Mouse (Mus musculus): Measurements from ENCODE around the gene Cyp2ab1. TPM values are rescaled to one million over a fixed set of nuclear protein-coding genes. Genes with fewer than 3 reads are reported as not detected.

The Cyp2ab1 gene
- total and polyA plus RNA-seq, 3 experiments, result 0.68 to 1.0 (median 0.90) TPM

GRCm38 (mm10) chr16:20357837-20358236, 32.6 kb upstream of the Cyp2ab1 start:
- Histone ChIP-seq H3K9ac (ENCODE audit: low read depth, low read length) (no peak overlapping the region), H3K27me3 (ENCODE audit: control insufficient read depth, insufficient read depth, low read length) (no peaks in the 10 kb centered on the region), H3K27ac (no peak overlapping the region), H3K36me3 (ENCODE audit: control insufficient read depth, insufficient read depth, low read length) (no peaks in the 10 kb centered on the region), H3K79me2 (replicated peaks; ENCODE audit: control insufficient read depth, insufficient read depth, low read length) (no peaks in the 10 kb centered on the region), H3K4me3 (no peak overlapping the region), H3K4me1 (ENCODE audit: control insufficient read depth, insufficient read depth, low read length) (no peaks in the 10 kb centered on the region)
- intact Hi-C loops (cut with DNase I), result no loop called here
- no peak for TF ChIP-seq EP300 (IDR thresholded peaks at IDR 0.05; ENCODE audit: insufficient read depth, low read depth, low read length)
- TF ChIP-seq CTCF (IDR thresholded peaks at IDR 0.05), result no peak
- TF ChIP-seq POLR2A (IDR thresholded peaks at IDR 0.05; ENCODE audit: insufficient read depth, low read depth, low read length), result no peak
- WGBS, result 87% methylated on average over 5 of the region's 5 CpGs
- DNase-seq, result peak in 1 of 2 experiments; percentile 17

GRCm38 (mm10) chr16:20354762-20355161, 29.6 kb upstream of the Cyp2ab1 start:
- no peak overlapping the region for H3K4me3 ChIP-seq
- 88% methylated on average over 2 of the region's 2 CpGs for WGBS
- no peak overlapping the region for H3K9ac ChIP-seq (ENCODE audit: low read depth, low read length)
- H3K79me2 ChIP-seq (replicated peaks; ENCODE audit: control insufficient read depth, insufficient read depth, low read length), result no peaks in the 10 kb centered on the region
- H3K27ac ChIP-seq, result no peak overlapping the region
- no peak for DNase-seq
- intact Hi-C loops (cut with DNase I), result no loop called here
- no peaks in the 10 kb centered on the region; the same call in 1 of the 2 replicates for H3K36me3 ChIP-seq (ENCODE audit: control insufficient read depth, insufficient read depth, low read length)
- H3K4me1 ChIP-seq (ENCODE audit: control insufficient read depth, insufficient read depth, low read length), result no peaks in the 10 kb centered on the region
- H3K27me3 ChIP-seq (ENCODE audit: control insufficient read depth, insufficient read depth, low read length), result no peaks in the 10 kb centered on the region
- TF ChIP-seq CTCF (IDR thresholded peaks at IDR 0.05) (no peak), POLR2A (IDR thresholded peaks at IDR 0.05; ENCODE audit: insufficient read depth, low read depth, low read length) (no peak), EP300 (IDR thresholded peaks at IDR 0.05; ENCODE audit: insufficient read depth, low read depth, low read length) (no peak)

- no peak overlapping the region for H3K4me3 ChIP-seq
- H3K36me3 ChIP-seq (ENCODE audit: control insufficient read depth, insufficient read depth, low read length), result no peaks in the 10 kb centered on the region; the same call in 1 of the 2 replicates
- no peaks in the 10 kb centered on the region for H3K27me3 ChIP-seq (ENCODE audit: control insufficient read depth, insufficient read depth, low read length)
- WGBS, result 97% methylated on average over 1 of the region's 1 CpGs
- H3K9ac ChIP-seq (ENCODE audit: low read depth, low read length), result no peak overlapping the region
- no peak for DNase-seq
- TF ChIP-seq CTCF (IDR thresholded peaks at IDR 0.05) (no peak), EP300 (IDR thresholded peaks at IDR 0.05; ENCODE audit: insufficient read depth, low read depth, low read length) (no peak), POLR2A (IDR thresholded peaks at IDR 0.05; ENCODE audit: insufficient read depth, low read depth, low read length) (no peak)
- no peak overlapping the region for H3K27ac ChIP-seq
- H3K4me1 ChIP-seq (ENCODE audit: control insufficient read depth, insufficient read depth, low read length), result no peaks in the 10 kb centered on the region
- no peaks in the 10 kb centered on the region for H3K79me2 ChIP-seq (replicated peaks; ENCODE audit: control insufficient read depth, insufficient read depth, low read length)
- intact Hi-C loops (cut with DNase I), result no loop called here
These were observed 28.8 kb upstream of the Cyp2ab1 start for GRCm38 (mm10) chr16:20354011-20354410.

- WGBS, result 38% methylated on average over 1 of the region's 1 CpGs
- no peak overlapping the region for H3K9ac ChIP-seq (ENCODE audit: low read depth, low read length)
- H3K4me3 ChIP-seq, result no peak overlapping the region
- DNase-seq, result no peak
- H3K27ac ChIP-seq, result no peak overlapping the region
- no peaks in the 10 kb centered on the region for H3K4me1 ChIP-seq (ENCODE audit: control insufficient read depth, insufficient read depth, low read length)
- no peaks in the 10 kb centered on the region for H3K79me2 ChIP-seq (replicated peaks; ENCODE audit: control insufficient read depth, insufficient read depth, low read length)
- TF ChIP-seq POLR2A (IDR thresholded peaks at IDR 0.05; ENCODE audit: insufficient read depth, low read depth, low read length) (no peak), EP300 (IDR thresholded peaks at IDR 0.05; ENCODE audit: insufficient read depth, low read depth, low read length) (no peak), CTCF (IDR thresholded peaks at IDR 0.05) (no peak)
- intact Hi-C loops (cut with DNase I), result no loop called here
- H3K27me3 ChIP-seq (ENCODE audit: control insufficient read depth, insufficient read depth, low read length), result no peaks in the 10 kb centered on the region
- no peaks in the 10 kb centered on the region; the same call in 1 of the 2 replicates for H3K36me3 ChIP-seq (ENCODE audit: control insufficient read depth, insufficient read depth, low read length)
These were observed 20.3 kb upstream of the Cyp2ab1 start for GRCm38 (mm10) chr16:20345464-20345863.

GRCm38 (mm10) chr16:20338616-20339015, 13.4 kb upstream of the Cyp2ab1 start:
- TF ChIP-seq CTCF (IDR thresholded peaks at IDR 0.05) (no peak), POLR2A (IDR thresholded peaks at IDR 0.05; ENCODE audit: insufficient read depth, low read depth, low read length) (no peak), EP300 (IDR thresholded peaks at IDR 0.05; ENCODE audit: insufficient read depth, low read depth, low read length) (no peak)
- intact Hi-C loops (cut with DNase I), result no loop called here

GRCm38 (mm10) chr16:20334918-20335317, 9.7 kb upstream of the Cyp2ab1 start:
- Histone ChIP-seq H3K27ac (no peak overlapping the region), H3K9ac (ENCODE audit: low read depth, low read length) (no peak overlapping the region), H3K27me3 (ENCODE audit: control insufficient read depth, insufficient read depth, low read length) (no peaks in the 10 kb centered on the region), H3K79me2 (replicated peaks; ENCODE audit: control insufficient read depth, insufficient read depth, low read length) (no peaks in the 10 kb centered on the region), H3K36me3 (ENCODE audit: control insufficient read depth, insufficient read depth, low read length) (no peaks in the 10 kb centered on the region), H3K4me3 (no peak overlapping the region), H3K4me1 (ENCODE audit: control insufficient read depth, insufficient read depth, low read length) (no peaks in the 10 kb centered on the region)
- intact Hi-C loops (cut with DNase I), result no loop called here
- DNase-seq, result no peak
- TF ChIP-seq POLR2A (IDR thresholded peaks at IDR 0.05; ENCODE audit: insufficient read depth, low read depth, low read length), result no peak
- no peak for TF ChIP-seq EP300 (IDR thresholded peaks at IDR 0.05; ENCODE audit: insufficient read depth, low read depth, low read length)
- TF ChIP-seq CTCF (IDR thresholded peaks at IDR 0.05), result no peak
- 95% methylated on average over 8 of the region's 8 CpGs for WGBS

More at GRCm38 (mm10) chr16:20338616-20339015, 13.4 kb upstream of the Cyp2ab1 start:
- H3K27ac ChIP-seq, result no peak overlapping the region
- H3K4me1 ChIP-seq (ENCODE audit: control insufficient read depth, insufficient read depth, low read length), result no peaks in the 10 kb centered on the region
- no peaks in the 10 kb centered on the region; the same call in 1 of the 2 replicates for H3K36me3 ChIP-seq (ENCODE audit: control insufficient read depth, insufficient read depth, low read length)
- WGBS, result 91% methylated on average over 3 of the region's 3 CpGs
- H3K9ac ChIP-seq (ENCODE audit: low read depth, low read length), result no peak overlapping the region
- H3K4me3 ChIP-seq, result no peak overlapping the region
- no peak for DNase-seq
- H3K27me3 ChIP-seq (ENCODE audit: control insufficient read depth, insufficient read depth, low read length), result no peaks in the 10 kb centered on the region
- no peaks in the 10 kb centered on the region for H3K79me2 ChIP-seq (replicated peaks; ENCODE audit: control insufficient read depth, insufficient read depth, low read length)

Measured in heart, adult 2 months (tissue).